Mouse (Mus musculus): ENCODE measurements around the gene Donson. TPM values are rescaled to one million over a fixed set of nuclear protein-coding genes. Genes with fewer than 3 reads are reported as not detected.
A peak's percentile ranks its signal among the peaks of the same experiment; 100 is the strongest.

Donson gene
- total and polyA plus RNA-seq, 3 experiments = 25.4 to 33.9 TPM; not detected in 1

DNA sequence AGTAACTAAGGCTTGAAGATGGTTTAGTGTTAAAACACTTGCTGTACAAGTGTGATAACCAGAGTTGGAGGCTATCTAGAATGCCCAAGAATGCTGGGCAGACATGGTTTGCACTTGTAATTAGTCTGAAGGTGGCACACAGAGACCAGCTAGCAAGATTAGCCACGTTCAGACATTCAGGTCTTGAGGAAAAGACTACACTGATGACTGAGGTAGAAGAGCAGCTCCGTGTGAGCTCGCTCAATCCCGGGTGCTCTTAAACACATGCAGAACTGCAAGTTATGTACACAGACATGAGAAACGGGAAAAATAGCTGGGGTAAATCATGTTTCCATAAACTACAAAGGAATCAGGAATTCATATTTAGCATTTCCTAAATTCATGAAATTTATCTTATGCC, 7.9 kb downstream of the Donson start:
- H3K79me2 ChIP-seq (ENCODE audit: control insufficient read depth, insufficient read depth, low read length, poor library complexity) = no peaks in the 10 kb centered on the region; the same call in 1 of the 2 replicates
- H3K9me3 ChIP-seq (replicated peaks; ENCODE audit: insufficient read depth, low read length) = no peaks in the 10 kb centered on the region
- no peak; the same call in 1 of the 2 replicates for TF ChIP-seq RAD21 (IDR thresholded peaks at IDR 0.05; ENCODE audit: low read depth, low read length)
- TF ChIP-seq NELFE (IDR thresholded peaks at IDR 0.05; ENCODE audit: low read depth, low read length) = no peak
- no peak for TF ChIP-seq UBTF (IDR thresholded peaks at IDR 0.05; ENCODE audit: borderline replicate concordance, insufficient read depth, low read depth, low read length)
- peak; percentile 52; the same call in 1 of the 2 replicates for TF ChIP-seq POLR2AphosphoS2 (IDR thresholded peaks at IDR 0.05; ENCODE audit: low read length)
- H3K27me3 ChIP-seq (ENCODE audit: control insufficient read depth in 1 of 2, insufficient read depth in 2 of 2, low read length in 2 of 2) = no peaks in the 10 kb centered on the region
- peaks cover 3 to 38% of the 10 kb centered on the region in 2 experiments for H3K36me3 ChIP-seq (ENCODE audit: control insufficient read depth in 1 of 2, insufficient read depth in 2 of 2, low read length in 2 of 2)
- no peaks in the 10 kb centered on the region for H3K4me1 ChIP-seq (ENCODE audit: control insufficient read depth in 1 of 2, insufficient read depth in 2 of 2, low read length in 2 of 2)
- H3K4me3 ChIP-seq (ENCODE audit: control insufficient read depth in 1 of 2, insufficient read depth in 1 of 2, low read depth in 2 of 2, low read length in 2 of 2) = no peak overlapping the region
- no peak overlapping the region for H3K27ac ChIP-seq (ENCODE audit: control insufficient read depth, low read depth, low read length)
- H3K9ac ChIP-seq (ENCODE audit: control insufficient read depth, low read depth, low read length, poor library complexity, severe bottlenecking) = no peak overlapping the region
- DNase-seq (ENCODE audit: low read depth, low spot score) = no peak

DNA sequence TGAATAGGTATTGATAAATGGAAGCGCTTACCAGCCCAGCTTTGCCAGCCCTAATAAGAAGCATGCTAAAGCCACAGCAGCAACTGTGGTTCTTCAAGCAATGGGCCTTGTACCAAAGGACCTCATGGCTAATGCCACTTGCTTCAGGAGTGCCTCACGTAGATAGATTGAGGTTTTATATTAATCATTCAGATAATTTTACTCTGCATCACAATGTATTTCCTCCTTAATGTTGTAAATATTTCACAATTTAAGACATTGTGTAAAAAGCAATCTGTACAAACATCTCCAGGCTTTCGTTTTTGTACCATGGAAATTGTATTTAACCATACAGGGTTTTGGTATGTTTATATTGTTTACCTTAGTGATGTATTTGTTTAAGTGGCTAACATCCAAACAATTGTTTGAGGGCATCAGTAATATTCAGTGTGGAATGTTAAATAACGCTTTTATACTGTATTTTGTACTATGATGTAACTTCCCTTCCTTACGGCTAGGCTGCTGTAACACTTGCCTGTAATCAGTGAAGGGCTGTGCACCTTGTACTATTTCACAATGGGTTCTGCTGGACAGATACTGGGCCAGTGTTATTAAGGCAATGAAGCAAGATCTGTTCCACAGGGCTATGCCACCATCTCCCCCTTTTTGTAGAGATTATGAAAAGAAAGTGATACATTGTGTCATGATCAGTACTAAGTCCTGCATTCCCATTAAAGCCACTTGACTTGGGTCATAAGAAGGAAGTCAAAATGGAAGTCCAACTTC, 10.2 kb downstream of the Donson start:
- Histone ChIP-seq H3K27me3 (ENCODE audit: control insufficient read depth in 1 of 2, insufficient read depth in 2 of 2, low read length in 2 of 2) (no peaks in the 10 kb centered on the region), H3K9me3 (replicated peaks; ENCODE audit: insufficient read depth, low read length) (no peaks in the 10 kb centered on the region), H3K4me1 (ENCODE audit: control insufficient read depth in 1 of 2, insufficient read depth in 2 of 2, low read length in 2 of 2) (no peaks in the 10 kb centered on the region), H3K79me2 (ENCODE audit: control insufficient read depth, insufficient read depth, low read length, poor library complexity) (no peaks in the 10 kb centered on the region; the same call in 1 of the 2 replicates), H3K9ac (ENCODE audit: control insufficient read depth, low read depth, low read length, poor library complexity, severe bottlenecking) (no peak overlapping the region), H3K36me3 (ENCODE audit: control insufficient read depth in 1 of 2, insufficient read depth in 2 of 2, low read length in 2 of 2) (peaks cover 3 to 50% of the 10 kb centered on the region in 2 experiments), H3K27ac (ENCODE audit: control insufficient read depth, low read depth, low read length) (no peak overlapping the region), H3K4me3 (ENCODE audit: control insufficient read depth in 1 of 2, insufficient read depth in 1 of 2, low read depth in 2 of 2, low read length in 2 of 2) (no peak overlapping the region)
- no peak for DNase-seq (ENCODE audit: low read depth, low spot score)
- TF ChIP-seq SMC3 (IDR thresholded peaks at IDR 0.05; ENCODE audit: low read depth, low read length) (peak; percentile 11; the same call in 1 of the 2 replicates), GATA1 (IDR thresholded peaks at IDR 0.05; ENCODE audit: low read depth, low read length) (no peak), MAZ (IDR thresholded peaks at IDR 0.05; ENCODE audit: low read depth, low read length) (no peak)

DNA sequence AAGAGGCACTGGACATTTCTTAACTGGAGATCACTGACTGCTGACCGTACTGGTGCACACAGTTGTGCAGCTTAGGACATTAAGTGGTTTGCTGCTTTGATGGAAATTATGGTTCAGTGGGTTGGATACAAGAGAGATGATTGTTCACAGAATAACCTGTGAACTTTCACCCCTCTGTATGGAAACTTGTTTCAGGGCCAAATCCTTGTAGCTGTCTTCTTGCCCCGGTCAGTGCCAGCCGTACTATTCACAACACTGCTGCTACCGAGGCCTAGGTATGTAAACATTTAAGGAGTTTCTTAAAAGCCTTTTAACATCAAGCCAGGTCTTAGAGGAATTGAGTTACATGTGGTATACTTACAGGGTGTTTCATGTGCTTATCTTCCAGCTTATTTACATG, 14.1 kb downstream of the Donson start:
- Histone ChIP-seq H3K9me3 (replicated peaks; ENCODE audit: insufficient read depth, low read length) (no peaks in the 10 kb centered on the region), H3K79me2 (ENCODE audit: control insufficient read depth, insufficient read depth, low read length, poor library complexity) (no peaks in the 10 kb centered on the region; the same call in 1 of the 2 replicates), H3K9ac (ENCODE audit: control insufficient read depth, low read depth, low read length, poor library complexity, severe bottlenecking) (no peak overlapping the region), H3K27me3 (ENCODE audit: control insufficient read depth in 1 of 2, insufficient read depth in 2 of 2, low read length in 2 of 2) (no peaks in the 10 kb centered on the region), H3K4me3 (ENCODE audit: control insufficient read depth in 1 of 2, insufficient read depth in 1 of 2, low read depth in 2 of 2, low read length in 2 of 2) (no peak overlapping the region), H3K27ac (ENCODE audit: control insufficient read depth, low read depth, low read length) (no peak overlapping the region), H3K36me3 (ENCODE audit: control insufficient read depth in 1 of 2, insufficient read depth in 2 of 2, low read length in 2 of 2) (peaks cover 5 to 62% of the 10 kb centered on the region in 2 experiments), H3K4me1 (ENCODE audit: control insufficient read depth in 1 of 2, insufficient read depth in 2 of 2, low read length in 2 of 2) (no peaks in the 10 kb centered on the region)
- no peak for DNase-seq (ENCODE audit: low read depth, low spot score)
- TF ChIP-seq TBP (IDR thresholded peaks at IDR 0.05; ENCODE audit: low read depth, low read length) (no peak), GATA1 (IDR thresholded peaks at IDR 0.05; ENCODE audit: low read depth, low read length) (no peak), KAT2A (conservative IDR thresholded peaks at IDR 0.05; ENCODE audit: low read depth, low read length) (no peak), RCOR1 (IDR thresholded peaks at IDR 0.05; ENCODE audit: low read depth, low read length) (no peak), EP300 (IDR thresholded peaks at IDR 0.05; ENCODE audit: low read depth in 1 of 2, low read length in 2 of 2) (no peak), BHLHE40 (IDR thresholded peaks at IDR 0.05; ENCODE audit: borderline replicate concordance, low read depth, low read length) (no peak), POLR2AphosphoS5 (IDR thresholded peaks at IDR 0.05; ENCODE audit: borderline replicate concordance, low read depth, low read length) (no peak), TAL1 (IDR thresholded peaks at IDR 0.05; ENCODE audit: low read length) (no peak), CHD1 (IDR thresholded peaks at IDR 0.05; ENCODE audit: low read depth, low read length) (no peak), MAZ (IDR thresholded peaks at IDR 0.05; ENCODE audit: low read depth, low read length) (no peak), HCFC1 (IDR thresholded peaks at IDR 0.05; ENCODE audit: low read depth, low read length) (no peak), TCF12 (IDR thresholded peaks at IDR 0.05; ENCODE audit: low read depth, low read length) (no peak), JUND (IDR thresholded peaks at IDR 0.05; ENCODE audit: low read depth, low read length) (no peak), POLR2A (IDR thresholded peaks at IDR 0.05; ENCODE audit: control insufficient read depth in 1 of 2, insufficient read depth in 1 of 2, low read depth in 1 of 2, low read length in 2 of 2, poor library complexity in 1 of 2) (peak in 1 of 2 experiments; percentile 13; a peak in 1 of 4 replicates), USF2 (IDR thresholded peaks at IDR 0.05; ENCODE audit: borderline replicate concordance in 1 of 2, insufficient read depth in 1 of 2, low read depth in 1 of 2, low read length in 2 of 2) (no peak), E2F4 (IDR thresholded peaks at IDR 0.05; ENCODE audit: borderline replicate concordance, low read depth, low read length) (no peak), MEF2A (IDR thresholded peaks at IDR 0.05; ENCODE audit: extremely low read depth, insufficient replicate concordance, low read depth, low read length, poor library complexity, severe bottlenecking) (no peak), MYB (IDR thresholded peaks at IDR 0.05; ENCODE audit: low read depth, low read length) (no peak), SIN3A (IDR thresholded peaks at IDR 0.05; ENCODE audit: low read length) (no peak)
